Mouse (Mus musculus): ENCODE results near the gene Aqp12.
"Not testable (repeated sequence)": the region's sequence is repeated elsewhere in the genome, so short reads cannot be mapped to it uniquely, and the experiment has no call there.

Gene Aqp12

GRCm38 (mm10) chr1:93006061-93006460 lies at the start of gene Aqp12:
Aqp12 (plus strand) TSS chr1:93006334.
- DNase-seq (ENCODE audit: low spot score in 2 of 2), result no peak

GRCm38 (mm10) chr1:92956571-92957335 lies 49.4 kb upstream of the Aqp12 start:
- peak in 1 of 2 experiments; percentile 79 for DNase-seq (ENCODE audit: low spot score in 2 of 2)

GRCm38 (mm10) chr1:92958999-92959398 lies 47.1 kb upstream of the Aqp12 start:
- DNase-seq (ENCODE audit: low spot score in 2 of 2), result no peak

GRCm38 (mm10) chr1:92970791-92971190 lies 35.3 kb upstream of the Aqp12 start:
- DNase-seq (ENCODE audit: low spot score in 2 of 2), result not testable (repeated sequence)

GRCm38 (mm10) chr1:92971879-92972795 lies 34.0 kb upstream of the Aqp12 start:
- no peak for DNase-seq (ENCODE audit: low spot score in 2 of 2)

- DNase-seq (ENCODE audit: low spot score in 2 of 2), result peak in 1 of 2 experiments; percentile 23
These were observed 33.3 kb upstream of the Aqp12 start for GRCm38 (mm10) chr1:92972854-92973253.

- DNase-seq (ENCODE audit: low spot score in 2 of 2), result no peak
These were observed 30.0 kb upstream of the Aqp12 start for GRCm38 (mm10) chr1:92976141-92976566.

GRCm38 (mm10) chr1:92978645-92979044 lies 27.5 kb upstream of the Aqp12 start:
- DNase-seq (ENCODE audit: low spot score in 2 of 2), result no peak

GRCm38 (mm10) chr1:92979073-92979602 lies 27.0 kb upstream of the Aqp12 start:
- no peak for DNase-seq (ENCODE audit: low spot score in 2 of 2)

- DNase-seq (ENCODE audit: low spot score in 2 of 2), result no peak
These were observed 24.9 kb upstream of the Aqp12 start for GRCm38 (mm10) chr1:92981056-92981845.

GRCm38 (mm10) chr1:92982931-92983605 lies 23.1 kb upstream of the Aqp12 start:
- no peak for DNase-seq (ENCODE audit: low spot score in 2 of 2)

- DNase-seq (ENCODE audit: low spot score in 2 of 2), result no peak
These were observed 21.1 kb upstream of the Aqp12 start for GRCm38 (mm10) chr1:92984999-92985398.

GRCm38 (mm10) chr1:92988894-92989293 lies 17.2 kb upstream of the Aqp12 start:
- DNase-seq (ENCODE audit: low spot score in 2 of 2), result no peak

- no peak for DNase-seq (ENCODE audit: low spot score in 2 of 2)
These were observed 16.2 kb upstream of the Aqp12 start for GRCm38 (mm10) chr1:92989891-92990290.

- no peak for DNase-seq (ENCODE audit: low spot score in 2 of 2)
These were observed 13.8 kb upstream of the Aqp12 start for GRCm38 (mm10) chr1:92992214-92992855.

GRCm38 (mm10) chr1:92992880-92993279 lies 13.3 kb upstream of the Aqp12 start:
- no peak for DNase-seq (ENCODE audit: low spot score in 2 of 2)

GRCm38 (mm10) chr1:93009196-93009595 lies 3.1 kb downstream of the Aqp12 start:
- DNase-seq (ENCODE audit: low spot score in 2 of 2), result no peak

GRCm38 (mm10) chr1:93010731-93011130 lies 4.6 kb downstream of the Aqp12 start:
- no peak for DNase-seq (ENCODE audit: low spot score in 2 of 2)

- DNase-seq (ENCODE audit: low spot score in 2 of 2), result no peak
These were observed 6.0 kb downstream of the Aqp12 start for GRCm38 (mm10) chr1:93012103-93012585.

- no peak for DNase-seq (ENCODE audit: low spot score in 2 of 2)
These were observed 7.2 kb downstream of the Aqp12 start for GRCm38 (mm10) chr1:93013367-93013766.
